In the genomic region with DNA sequence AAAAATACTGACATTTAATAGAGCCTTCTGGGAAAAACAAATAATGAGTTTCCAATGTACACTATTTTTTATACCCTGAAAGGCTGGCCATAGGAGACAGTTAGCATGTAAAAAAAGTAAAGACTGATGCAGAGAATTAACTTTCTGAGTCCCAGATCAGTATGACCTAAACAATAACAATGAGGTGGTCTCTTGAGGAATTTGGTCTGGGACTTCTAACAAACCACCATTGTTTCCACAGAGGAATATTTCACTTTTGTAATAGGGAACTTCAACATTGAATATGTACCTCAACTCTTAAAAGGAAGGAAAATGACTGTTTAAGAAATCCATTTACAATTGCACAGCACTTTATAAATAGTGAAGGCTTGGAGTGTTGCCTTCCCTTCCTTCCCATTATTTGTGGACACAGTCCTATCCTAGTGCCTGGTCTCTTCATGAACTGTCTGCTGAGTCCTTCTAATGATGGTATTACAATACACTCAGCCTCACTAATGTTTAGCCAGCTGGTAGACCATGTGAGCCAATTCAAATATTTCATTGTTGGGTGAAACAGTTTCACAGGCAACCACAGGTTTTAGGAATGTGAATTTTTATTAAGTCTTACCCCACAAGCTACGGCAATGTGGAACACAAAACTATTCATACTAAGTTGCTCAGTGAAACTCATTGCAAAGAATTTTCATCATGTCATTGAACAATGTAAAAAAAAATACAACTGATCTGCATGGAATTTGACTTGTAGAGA, we compare ENCODE assay signal across 23 mouse cellular contexts.
DNase-seq lines count a peak whose midpoint lies in the region; ATAC-seq and TF ChIP-seq lines count a peak whose summit lies in the region.
"Had no signal": no experiment of that assay in that cellular context is flagged by ENCODE, and none has a peak within 500 bp of the region (broad histone marks: within the 10 kb centered on the region; RNA-seq: fewer than 3 reads in every experiment).

No protein-coding gene starts in this region.

- no peak for DNase-seq in midbrain, embryonic 11.5 days (ENCODE audit: low spot score, missing footprints)
- peak; percentile 87 for DNase-seq in Patski (ENCODE audit: low read depth, low spot score)
- peak; percentile 5 for DNase-seq in mesoderm, embryonic 11.5 days (ENCODE audit: low read depth, low spot score)
- DNase-seq: adrenal gland, adult 2 months; adrenal gland, postnatal 25 days; B cell, adult 2 months; cerebellum, adult 18-20 months; cerebellum, adult 9-11 months; cerebellum, postnatal 36 days; forebrain, postnatal 0 days; gastrocnemius, postnatal 14 days; heart, adult 2 months; heart, postnatal 14 days had no signal

- no peaks in the 10 kb centered on the region for H3K9me3 ChIP-seq in midbrain, embryonic 11.5 days (ENCODE audit: control insufficient read depth, low read length)
- H3K9me3 ChIP-seq in midbrain, embryonic 15.5 days, result no peaks in the 10 kb centered on the region
- no peaks in the 10 kb centered on the region for H3K9me3 ChIP-seq in hindbrain, embryonic 16.5 days (ENCODE audit: control insufficient read depth, low read length)
- H3K9me3 ChIP-seq: embryonic facial prominence, embryonic 15.5 days; forebrain, embryonic 13.5 days; G1E; heart, embryonic 15.5 days had no signal

- no peaks in the 10 kb centered on the region for H3K27me3 ChIP-seq in midbrain, embryonic 11.5 days (ENCODE audit: control insufficient read depth, insufficient read depth, low read length)
- no peaks in the 10 kb centered on the region for H3K27me3 ChIP-seq in midbrain, embryonic 15.5 days (replicated peaks)
- no peaks in the 10 kb centered on the region for H3K27me3 ChIP-seq in Patski
- H3K27me3 ChIP-seq in hindbrain, embryonic 16.5 days (replicated peaks; ENCODE audit: control insufficient read depth, insufficient read depth, low read length), result no peaks in the 10 kb centered on the region
- H3K27me3 ChIP-seq: embryonic facial prominence, embryonic 15.5 days; forebrain, embryonic 13.5 days; heart, embryonic 15.5 days had no signal

- no peak overlapping the region for H3K4me2 ChIP-seq in midbrain, embryonic 11.5 days
- no peak overlapping the region for H3K4me2 ChIP-seq in midbrain, embryonic 15.5 days
- no peak overlapping the region for H3K4me2 ChIP-seq in hindbrain, embryonic 16.5 days (ENCODE audit: low read length)
- H3K4me2 ChIP-seq: embryonic facial prominence, embryonic 15.5 days; forebrain, embryonic 13.5 days; heart, embryonic 11.5 days; heart, embryonic 15.5 days; hindbrain, embryonic 14.5 days had no signal

- H3K27ac ChIP-seq in midbrain, embryonic 11.5 days (ENCODE audit: low read depth, low read length), result no peak overlapping the region
- no peak overlapping the region for H3K27ac ChIP-seq in midbrain, embryonic 15.5 days
- H3K27ac ChIP-seq in hindbrain, embryonic 16.5 days (ENCODE audit: low read depth, low read length), result no peak overlapping the region
- H3K27ac ChIP-seq: embryonic facial prominence, embryonic 15.5 days; forebrain, embryonic 13.5 days; heart, adult 2 months; heart, embryonic 15.5 days; hindbrain, embryonic 14.5 days had no signal

- 0 out of 2 replicates have a peak, but pooled peaks have one; percentile 42 for ATAC-seq in midbrain, embryonic 11.5 days (ENCODE audit: low FRiP score)
- ATAC-seq in midbrain, embryonic 15.5 days (replicated peaks), result no peak
- ATAC-seq in Patski, result peak; percentile 99
- ATAC-seq in hindbrain, embryonic 16.5 days, result no peak
- no peak for ATAC-seq in inflammation-experienced regulatory T-cells, adult 6 months
- ATAC-seq: CD4-positive, CD25-positive, alpha-beta regulatory T cell, adult 4 months; forebrain, embryonic 13.5 days; forebrain, postnatal 0 days had no signal

- POLR2A ChIA-PET in Patski (lab: Charles Lee), result no interaction called here

- no peak overlapping the region for H3K9ac ChIP-seq in midbrain, embryonic 11.5 days (ENCODE audit: low read length)
- no peak overlapping the region for H3K9ac ChIP-seq in midbrain, embryonic 15.5 days
- no peak overlapping the region for H3K9ac ChIP-seq in hindbrain, embryonic 16.5 days (ENCODE audit: low read depth, low read length)
- H3K9ac ChIP-seq: embryonic facial prominence, embryonic 15.5 days; forebrain, embryonic 13.5 days; forebrain, postnatal 0 days; heart, embryonic 15.5 days; hindbrain, embryonic 14.5 days had no signal

- TF ChIP-seq CTCF in Patski (IDR thresholded peaks at IDR 0.05), result no peak

- H3K36me3 ChIP-seq in midbrain, embryonic 11.5 days (ENCODE audit: control insufficient read depth, insufficient read depth, low read length), result no peaks in the 10 kb centered on the region
- H3K36me3 ChIP-seq in midbrain, embryonic 15.5 days (replicated peaks), result no peaks in the 10 kb centered on the region
- H3K36me3 ChIP-seq in hindbrain, embryonic 16.5 days (ENCODE audit: control insufficient read depth, insufficient read depth, low read length), result no peaks in the 10 kb centered on the region
- H3K36me3 ChIP-seq: embryonic facial prominence, embryonic 15.5 days; G1E; heart, embryonic 15.5 days had no signal

- in situ Hi-C loops in Patski (cut with MboI; ENCODE audit: low pct_unique_long_range_greater_than_20kb), result loop anchor here (10.0 kb wide), 1 partner anchor 248 kb away; no protein-coding TSS in a partner anchor

- H3K4me1 ChIP-seq in midbrain, embryonic 11.5 days (ENCODE audit: control insufficient read depth, insufficient read depth, low read length), result no peaks in the 10 kb centered on the region
- no peaks in the 10 kb centered on the region for H3K4me1 ChIP-seq in midbrain, embryonic 15.5 days
- no peaks in the 10 kb centered on the region for H3K4me1 ChIP-seq in hindbrain, embryonic 16.5 days (ENCODE audit: control insufficient read depth, insufficient read depth, low read depth, low read length)
- H3K4me1 ChIP-seq: embryonic facial prominence, embryonic 15.5 days; forebrain, embryonic 13.5 days; heart, embryonic 15.5 days had no signal

- CTCF ChIA-PET in Patski (lab: Charles Lee), result interaction anchor here (1.1 kb wide), 1 partner anchor 97 kb away, joined by 3 read pairs; no protein-coding TSS in a partner anchor

- 75% methylated on average over 1 of the region's 1 CpGs for WGBS in midbrain, embryonic 11.5 days
- 58% methylated on average over 1 of the region's 1 CpGs for WGBS in midbrain, embryonic 15.5 days
- WGBS in hindbrain, embryonic 16.5 days, result 65% methylated on average over 1 of the region's 1 CpGs

- H3K4me3 ChIP-seq in midbrain, embryonic 11.5 days (ENCODE audit: low read depth, low read length), result no peak overlapping the region
- no peak overlapping the region for H3K4me3 ChIP-seq in midbrain, embryonic 15.5 days
- H3K4me3 ChIP-seq in hindbrain, embryonic 16.5 days (ENCODE audit: low read length), result no peak overlapping the region
- H3K4me3 ChIP-seq: embryonic facial prominence, embryonic 15.5 days; forebrain, embryonic 13.5 days; heart, adult 2 months; heart, embryonic 15.5 days had no signal

Comparison
In these comparisons a context has a peak if more than half of its experiments do, and no peak if none do; other contexts are left out.
1. ATAC-seq: peak in midbrain, embryonic 11.5 days (single experiment) and Patski (single experiment); none in midbrain, embryonic 15.5 days (single experiment), hindbrain, embryonic 16.5 days (single experiment) and inflammation-experienced regulatory T-cells, adult 6 months (single experiment).